Mouse (Mus musculus) erythroblast, embryonic 14.5 days (primary cell): ENCODE measurements around the gene Fgfr2.

Experiments used
- GATA1 ChIP-seq: IDR thresholded peaks from 2 replicates; pipeline ENCODE4 v1.6.1; 2012; ENCODE audit warnings: low read length, inconsistent platforms, mixed read lengths
- TAL1 ChIP-seq: IDR thresholded peaks from 3 replicates; pipeline ENCODE4 v1.6.1; 2012; ENCODE audit warnings: low read length, inconsistent platforms, mixed read lengths

DNA sequence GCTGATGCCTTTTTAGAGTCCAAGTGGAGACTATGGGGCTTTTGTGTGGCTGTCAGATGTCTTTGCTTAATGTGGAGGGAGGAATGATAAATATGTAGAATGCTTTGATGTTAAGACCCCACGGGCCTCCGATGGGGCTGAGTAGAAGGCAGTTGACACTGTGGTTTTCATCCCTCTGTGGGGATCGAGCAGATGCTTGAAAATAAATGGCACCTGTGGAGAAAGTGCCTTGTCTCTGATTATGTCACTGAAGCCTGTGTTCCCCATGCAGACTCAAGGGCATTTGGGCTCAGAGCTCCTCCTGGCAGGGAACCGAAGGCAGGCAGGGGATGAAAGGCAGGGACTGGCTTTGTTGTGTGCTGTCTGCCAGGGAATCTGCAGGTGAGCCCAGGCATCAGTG, 1272.6 kb downstream of the Fgfr2 start:
- TF ChIP-seq TAL1 (no peak), GATA1 (no peak)
